Mouse (Mus musculus): Measurements from ENCODE around the gene A930017K11Rik. TPM values are rescaled to one million over a fixed set of nuclear protein-coding genes. Genes with fewer than 3 reads are reported as not detected.

The A930017K11Rik gene
- polyA plus RNA-seq, 1 experiment from 2014 or later = not detected

- Histone ChIP-seq H3K27me3 (ENCODE audit: control insufficient read depth, insufficient read depth, low read length) (no peaks in the 10 kb centered on the region), H3K4me3 (ENCODE audit: control insufficient read depth in 1 of 2, insufficient read depth in 1 of 2, low read depth in 1 of 2, low read length in 2 of 2) (no peak overlapping the region), H3K36me3 (ENCODE audit: control insufficient read depth, insufficient read depth, low read length) (0 out of 2 replicates have a peak, but pooled peaks cover 4% of the 10 kb centered on the region), H3K9me3 (ENCODE audit: control insufficient read depth, low read length) (no peaks in the 10 kb centered on the region), H3K9ac (ENCODE audit: low read length) (no peak overlapping the region), H3K4me1 (ENCODE audit: control insufficient read depth in 2 of 2, insufficient read depth in 2 of 2, low read length in 2 of 2) (peaks cover 7 to 22% of the 10 kb centered on the region in 2 experiments), H3K4me2 (ENCODE audit: low read length) (no peak overlapping the region), H3K27ac (replicated peaks in 1 of 2; ENCODE audit: control insufficient read depth in 1 of 2, insufficient read depth in 1 of 2, low read depth in 2 of 2, low read length in 2 of 2) (no peak overlapping the region)
- ATAC-seq (ENCODE audit: insufficient number of reproducible peaks, insufficient read depth, low FRiP score, low read depth) = no peak
- WGBS = 86% methylated on average over 4 of the region's 4 CpGs
These were observed 40.5 kb downstream of the A930017K11Rik start for GRCm38 (mm10) chr17:25911816-25912215.

GRCm38 (mm10) chr17:25907640-25908039 lies 44.7 kb downstream of the A930017K11Rik start:
- no peaks in the 10 kb centered on the region for H3K27me3 ChIP-seq (ENCODE audit: control insufficient read depth, insufficient read depth, low read length)
- H3K9me3 ChIP-seq (ENCODE audit: control insufficient read depth, low read length) = no peaks in the 10 kb centered on the region
- H3K27ac ChIP-seq (replicated peaks in 1 of 2; ENCODE audit: control insufficient read depth in 1 of 2, insufficient read depth in 1 of 2, low read depth in 2 of 2, low read length in 2 of 2) = no peak overlapping the region
- no peak overlapping the region for H3K4me2 ChIP-seq (ENCODE audit: low read length)
- WGBS = 85% methylated on average over 2 of the region's 2 CpGs
- H3K36me3 ChIP-seq (ENCODE audit: control insufficient read depth, insufficient read depth, low read length) = 0 out of 2 replicates have a peak, but pooled peaks cover 3% of the 10 kb centered on the region
- no peak for ATAC-seq (ENCODE audit: insufficient number of reproducible peaks, insufficient read depth, low FRiP score, low read depth)
- H3K9ac ChIP-seq (ENCODE audit: low read length) = no peak overlapping the region
- no peaks in the 10 kb centered on the region for H3K4me1 ChIP-seq (ENCODE audit: control insufficient read depth in 2 of 2, insufficient read depth in 2 of 2, low read length in 2 of 2)
- H3K4me3 ChIP-seq (ENCODE audit: control insufficient read depth in 1 of 2, insufficient read depth in 1 of 2, low read depth in 1 of 2, low read length in 2 of 2) = no peak overlapping the region

GRCm38 (mm10) chr17:25903061-25903460 lies 49.3 kb downstream of the A930017K11Rik start:
- Histone ChIP-seq H3K9me3 (ENCODE audit: control insufficient read depth, low read length) (no peaks in the 10 kb centered on the region), H3K9ac (ENCODE audit: low read length) (no peak overlapping the region), H3K4me2 (ENCODE audit: low read length) (no peak overlapping the region), H3K27ac (replicated peaks in 1 of 2; ENCODE audit: control insufficient read depth in 1 of 2, insufficient read depth in 1 of 2, low read depth in 2 of 2, low read length in 2 of 2) (no peak overlapping the region), H3K4me1 (ENCODE audit: control insufficient read depth in 2 of 2, insufficient read depth in 2 of 2, low read length in 2 of 2) (no peaks in the 10 kb centered on the region), H3K27me3 (ENCODE audit: control insufficient read depth, insufficient read depth, low read length) (no peaks in the 10 kb centered on the region), H3K4me3 (ENCODE audit: control insufficient read depth in 1 of 2, insufficient read depth in 1 of 2, low read depth in 1 of 2, low read length in 2 of 2) (no peak overlapping the region), H3K36me3 (ENCODE audit: control insufficient read depth, insufficient read depth, low read length) (peaks cover 6% of the 10 kb centered on the region; the same call in 1 of the 2 replicates)
- ATAC-seq (ENCODE audit: insufficient number of reproducible peaks, insufficient read depth, low FRiP score, low read depth) = no peak
- WGBS = 88% methylated on average over 3 of the region's 3 CpGs

- no peak for ATAC-seq (ENCODE audit: insufficient number of reproducible peaks, insufficient read depth, low FRiP score, low read depth)
- no peaks in the 10 kb centered on the region for H3K27me3 ChIP-seq (ENCODE audit: control insufficient read depth, insufficient read depth, low read length)
- no peak overlapping the region for H3K9ac ChIP-seq (ENCODE audit: low read length)
- H3K36me3 ChIP-seq (ENCODE audit: control insufficient read depth, insufficient read depth, low read length) = peaks cover 6% of the 10 kb centered on the region; the same call in 1 of the 2 replicates
- no peak overlapping the region for H3K4me3 ChIP-seq (ENCODE audit: control insufficient read depth in 1 of 2, insufficient read depth in 1 of 2, low read depth in 1 of 2, low read length in 2 of 2)
- H3K4me2 ChIP-seq (ENCODE audit: low read length) = no peak overlapping the region
- H3K9me3 ChIP-seq (ENCODE audit: control insufficient read depth, low read length) = no peaks in the 10 kb centered on the region
- H3K4me1 ChIP-seq (ENCODE audit: control insufficient read depth in 2 of 2, insufficient read depth in 2 of 2, low read length in 2 of 2) = peaks cover 2 to 6% of the 10 kb centered on the region in 2 experiments; a peak in 1 of 4 replicates
- 100% methylated on average over 1 of the region's 1 CpGs for WGBS
- no peak overlapping the region for H3K27ac ChIP-seq (replicated peaks in 1 of 2; ENCODE audit: control insufficient read depth in 1 of 2, insufficient read depth in 1 of 2, low read depth in 2 of 2, low read length in 2 of 2)
These were observed 52.2 kb downstream of the A930017K11Rik start for GRCm38 (mm10) chr17:25900193-25900592.

Other genes with a start within 250 kb of the A930017K11Rik start
- 2.4 and 3.7 TPM in 2 replicates for gene Gng13, start 235.4 kb downstream of the A930017K11Rik start, polyA plus RNA-seq (2014; fragmentation: Nextera tagmentation; extraction: Ambion mirVana)
- 8.0 and 9.5 TPM in 2 replicates for gene Chtf18, start 225.1 kb downstream of the A930017K11Rik start, polyA plus RNA-seq (2014; fragmentation: Nextera tagmentation; extraction: Ambion mirVana)
- gene Rpusd1, start 224.9 kb downstream of the A930017K11Rik start, polyA plus RNA-seq (2014; fragmentation: Nextera tagmentation; extraction: Ambion mirVana) = 12.0 and 13.4 TPM in 2 replicates
- gene Mslnl, start 216.5 kb downstream of the A930017K11Rik start, polyA plus RNA-seq (2014; fragmentation: Nextera tagmentation; extraction: Ambion mirVana) = not detected in 2 replicates
- gene Msln, start 198.2 kb downstream of the A930017K11Rik start, polyA plus RNA-seq (2014; fragmentation: Nextera tagmentation; extraction: Ambion mirVana) = 31.9 and 34.7 TPM in 2 replicates
- gene Narfl, start 178.8 kb downstream of the A930017K11Rik start, polyA plus RNA-seq (2014; fragmentation: Nextera tagmentation; extraction: Ambion mirVana) = 36.6 and 37.2 TPM in 2 replicates
- gene Haghl, start 166.9 kb downstream of the A930017K11Rik start, polyA plus RNA-seq (2014; fragmentation: Nextera tagmentation; extraction: Ambion mirVana) = 59.4 and 60.2 TPM in 2 replicates
- gene Ccdc78, start 166.0 kb downstream of the A930017K11Rik start, polyA plus RNA-seq (2014; fragmentation: Nextera tagmentation; extraction: Ambion mirVana) = 0.09 TPM in 1 of 2 replicates, not detected in the other
- gene Fam173a, start 159.7 kb downstream of the A930017K11Rik start, polyA plus RNA-seq (2014; fragmentation: Nextera tagmentation; extraction: Ambion mirVana) = 58.4 and 76.0 TPM in 2 replicates
- not detected in 2 replicates for gene AC134908.4, start 156.9 kb downstream of the A930017K11Rik start, polyA plus RNA-seq (2014; fragmentation: Nextera tagmentation; extraction: Ambion mirVana)
- 3.3 and 10.1 TPM in 2 replicates for gene Metrn, start 155.4 kb downstream of the A930017K11Rik start, polyA plus RNA-seq (2014; fragmentation: Nextera tagmentation; extraction: Ambion mirVana)
- 0.85 and 1.1 TPM in 2 replicates for gene Fbxl16, start 143.5 kb downstream of the A930017K11Rik start, polyA plus RNA-seq (2014; fragmentation: Nextera tagmentation; extraction: Ambion mirVana)
- 15.2 and 17.3 TPM in 2 replicates for gene Wdr24, start 128.9 kb downstream of the A930017K11Rik start, polyA plus RNA-seq (2014; fragmentation: Nextera tagmentation; extraction: Ambion mirVana)
- gene Jmjd8, start 123.7 kb downstream of the A930017K11Rik start, polyA plus RNA-seq (2014; fragmentation: Nextera tagmentation; extraction: Ambion mirVana) = 28.8 and 30.0 TPM in 2 replicates
- 282 and 298 TPM in 2 replicates for gene Stub1, start 119.2 kb downstream of the A930017K11Rik start, polyA plus RNA-seq (2014; fragmentation: Nextera tagmentation; extraction: Ambion mirVana)
- 1.2 and 1.5 TPM in 2 replicates for gene Rhbdl1, start 115.3 kb downstream of the A930017K11Rik start, polyA plus RNA-seq (2014; fragmentation: Nextera tagmentation; extraction: Ambion mirVana)
- gene Gm20683, start 110.8 kb downstream of the A930017K11Rik start, polyA plus RNA-seq (2014; fragmentation: Nextera tagmentation; extraction: Ambion mirVana) = 1.2 and 1.9 TPM in 2 replicates
- gene Rhot2, start 107.7 kb downstream of the A930017K11Rik start, polyA plus RNA-seq (2014; fragmentation: Nextera tagmentation; extraction: Ambion mirVana) = 11.5 and 12.7 TPM in 2 replicates
- 8.2 and 8.6 TPM in 2 replicates for gene Wdr90, start 91.1 kb downstream of the A930017K11Rik start, polyA plus RNA-seq (2014; fragmentation: Nextera tagmentation; extraction: Ambion mirVana)
- gene Mcrip2, start 83.8 kb downstream of the A930017K11Rik start, polyA plus RNA-seq (2014; fragmentation: Nextera tagmentation; extraction: Ambion mirVana) = 164 and 184 TPM in 2 replicates
- 36.7 and 41.7 TPM in 2 replicates for gene Mettl26, start 77.5 kb downstream of the A930017K11Rik start, polyA plus RNA-seq (2014; fragmentation: Nextera tagmentation; extraction: Ambion mirVana)
- gene Wfikkn1, start 71.7 kb downstream of the A930017K11Rik start, polyA plus RNA-seq (2014; fragmentation: Nextera tagmentation; extraction: Ambion mirVana) = 0.27 and 0.53 TPM in 2 replicates
- gene Rab40c, start 32.8 kb downstream of the A930017K11Rik start, polyA plus RNA-seq (2014; fragmentation: Nextera tagmentation; extraction: Ambion mirVana) = 7.5 and 8.8 TPM in 2 replicates
- 61.8 and 62.7 TPM in 2 replicates for gene Pigq, start 7.6 kb downstream of the A930017K11Rik start, polyA plus RNA-seq (2014; fragmentation: Nextera tagmentation; extraction: Ambion mirVana)
- gene Nhlrc4, start 7.6 kb downstream of the A930017K11Rik start, polyA plus RNA-seq (2014; fragmentation: Nextera tagmentation; extraction: Ambion mirVana) = 0.09 TPM in 1 of 2 replicates, not detected in the other
- 11.2 and 11.3 TPM in 2 replicates for gene Capn15, start 33.2 kb upstream of the A930017K11Rik start, polyA plus RNA-seq (2014; fragmentation: Nextera tagmentation; extraction: Ambion mirVana)
- gene Rab11fip3, start 117.0 kb upstream of the A930017K11Rik start, polyA plus RNA-seq (2014; fragmentation: Nextera tagmentation; extraction: Ambion mirVana) = 12.3 and 12.8 TPM in 2 replicates
- gene Decr2, start 137.8 kb upstream of the A930017K11Rik start, polyA plus RNA-seq (2014; fragmentation: Nextera tagmentation; extraction: Ambion mirVana) = 33.0 and 39.5 TPM in 2 replicates
- gene Nme4, start 143.0 kb upstream of the A930017K11Rik start, polyA plus RNA-seq (2014; fragmentation: Nextera tagmentation; extraction: Ambion mirVana) = 58.5 and 68.2 TPM in 2 replicates
- gene Tmem8, start 160.7 kb upstream of the A930017K11Rik start, polyA plus RNA-seq (2014; fragmentation: Nextera tagmentation; extraction: Ambion mirVana) = 0.44 and 0.58 TPM in 2 replicates
- gene Mrpl28, start 170.9 kb upstream of the A930017K11Rik start, polyA plus RNA-seq (2014; fragmentation: Nextera tagmentation; extraction: Ambion mirVana) = 224 and 237 TPM in 2 replicates
- 10.9 and 11.9 TPM in 2 replicates for gene Axin1, start 186.1 kb upstream of the A930017K11Rik start, polyA plus RNA-seq (2014; fragmentation: Nextera tagmentation; extraction: Ambion mirVana)
- 0.20 and 0.38 TPM in 2 replicates for gene Pdia2, start 246.5 kb upstream of the A930017K11Rik start, polyA plus RNA-seq (2014; fragmentation: Nextera tagmentation; extraction: Ambion mirVana)

Data from heart, embryonic 14.5 days (tissue).